Mouse (Mus musculus): ENCODE results near the gene AA986860. TPM values are rescaled to one million over a fixed set of nuclear protein-coding genes. Genes with fewer than 3 reads are reported as not detected.

AA986860 gene
- 11.1 TPM for polyA plus RNA-seq (2021)

DNA sequence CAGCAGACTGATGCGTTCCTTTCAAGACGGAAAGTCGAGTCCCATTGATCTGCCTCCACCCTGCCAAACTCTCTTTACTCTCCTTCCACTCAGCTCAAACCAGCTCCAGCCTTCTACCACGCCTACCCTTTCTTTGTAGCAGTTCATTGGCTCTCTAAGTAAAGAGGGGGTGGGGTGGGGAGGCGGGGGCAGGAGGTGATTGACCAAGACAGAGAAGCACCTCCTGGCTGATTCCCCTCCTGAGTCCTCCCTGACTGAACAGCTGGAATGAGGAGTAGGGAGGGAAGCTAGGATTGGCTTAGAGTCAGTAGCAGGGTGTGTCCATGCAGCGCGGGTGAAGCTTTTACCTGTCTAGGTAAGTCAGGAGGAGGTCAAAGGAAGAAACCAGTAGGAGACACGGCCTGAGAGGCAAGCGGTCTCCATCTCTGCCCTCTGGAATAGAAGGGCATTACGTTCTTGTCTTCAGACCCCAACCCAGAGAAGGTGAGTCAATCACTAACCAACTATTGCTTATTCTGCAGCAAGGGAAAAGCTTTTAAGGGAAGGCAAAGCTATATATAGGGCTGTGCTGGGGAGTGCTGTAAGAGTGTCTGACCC, at the start of gene AA986860:
Gene AA986860 (plus strand): TSS at position 236 of the 597 bp plus-strand sequence.
- in situ Hi-C loops (cut with MboI; ENCODE audit: low pct_unique_long_range_greater_than_20kb) = no loop called here
- ChIA-PET CTCF (interaction anchor here (1.1 to 1.5 kb wide), 2 partner anchors 11 to 13 kb away, joined by 3 read pairs; no protein-coding TSS in a partner anchor), POLR2A (interaction anchor here (1.0 to 1.6 kb wide), 3 partner anchors 9 to 14 kb away, joined by 3 to 5 read pairs (median 4); no protein-coding TSS in a partner anchor)
- no peaks in the 10 kb centered on the region for H3K27me3 ChIP-seq
- DNase-seq (ENCODE audit: low read depth, low spot score) = peak; percentile 17
- TF ChIP-seq CTCF (IDR thresholded peaks at IDR 0.05) = no peak
- peak; percentile 42 for ATAC-seq

DNA sequence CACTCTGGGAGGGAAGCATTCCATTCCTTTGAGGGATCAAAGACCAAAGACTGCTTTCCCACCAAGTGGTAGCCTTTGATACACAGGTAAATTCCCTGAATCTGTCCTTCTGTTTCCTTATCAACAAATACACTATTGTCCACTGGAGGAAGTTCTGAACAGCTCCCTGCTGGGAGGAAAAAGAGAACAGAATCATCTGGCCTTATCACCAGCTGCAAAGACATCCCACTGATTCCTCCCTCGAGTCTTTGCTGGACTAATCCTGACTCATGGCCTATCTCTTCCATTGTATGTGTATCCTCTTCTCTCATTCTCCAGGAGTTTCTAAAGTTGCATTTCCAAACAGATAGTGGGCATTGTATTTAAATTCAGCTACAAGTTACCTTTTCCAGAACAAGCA, 47.9 kb upstream of the AA986860 start:
- no peaks in the 10 kb centered on the region for H3K27me3 ChIP-seq
- CTCF ChIA-PET = interaction anchor here (1.2 to 1.5 kb wide), 2 partner anchors 10 to 18 kb away, joined by 3 read pairs; no protein-coding TSS in a partner anchor
- ATAC-seq = no peak
- DNase-seq (ENCODE audit: low read depth, low spot score) = no peak
- POLR2A ChIA-PET = no interaction called here
- in situ Hi-C loops (cut with MboI; ENCODE audit: low pct_unique_long_range_greater_than_20kb) = no loop called here
- TF ChIP-seq CTCF (IDR thresholded peaks at IDR 0.05) = no peak

DNA sequence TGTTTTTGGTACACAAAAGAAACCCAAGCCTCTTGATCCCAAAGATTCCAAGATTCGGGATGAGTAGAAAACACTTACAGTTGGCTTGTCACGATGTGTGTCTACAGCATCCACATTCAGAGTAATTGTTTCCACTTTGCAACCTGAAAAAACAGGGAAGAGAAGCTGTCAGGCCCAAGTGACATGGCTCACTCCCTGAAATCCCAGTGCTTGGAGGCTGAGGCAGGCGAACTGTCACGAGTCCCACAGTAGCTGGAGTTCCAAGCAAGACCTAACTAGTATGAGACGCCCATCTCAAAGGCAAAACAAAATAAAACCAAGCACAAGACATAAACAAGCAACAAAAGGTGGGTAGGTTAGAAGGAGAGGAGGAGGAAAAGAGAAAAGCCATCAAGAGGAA, 33.2 kb upstream of the AA986860 start:
- no peak for TF ChIP-seq CTCF (IDR thresholded peaks at IDR 0.05)
- ChIA-PET POLR2A (no interaction called here), CTCF (interaction anchor here (0.8 kb wide), 2 partner anchors 15 to 46 kb away, joined by 3 read pairs; no protein-coding TSS in a partner anchor)
- ATAC-seq (no peak), DNase-seq (ENCODE audit: low read depth, low spot score) (no peak)
- in situ Hi-C loops (cut with MboI; ENCODE audit: low pct_unique_long_range_greater_than_20kb) = no loop called here
- no peaks in the 10 kb centered on the region for H3K27me3 ChIP-seq

- no peak for TF ChIP-seq CTCF (IDR thresholded peaks at IDR 0.05)
- in situ Hi-C loops (cut with MboI; ENCODE audit: low pct_unique_long_range_greater_than_20kb) = loop anchor here (5.0 kb wide), 1 partner anchor 82 kb away; no protein-coding TSS in a partner anchor
- CTCF ChIA-PET = no interaction called here
- no peaks in the 10 kb centered on the region for H3K27me3 ChIP-seq
- ATAC-seq = no peak
- DNase-seq (ENCODE audit: low read depth, low spot score) = no peak
- POLR2A ChIA-PET = no interaction called here
Observed at GRCm38 (mm10) chr1:130699937-130700633, 31.7 kb upstream of the AA986860 start.

GRCm38 (mm10) chr1:130701976-130702375, 29.8 kb upstream of the AA986860 start:
- no peak for ATAC-seq
- in situ Hi-C loops (cut with MboI; ENCODE audit: low pct_unique_long_range_greater_than_20kb) = loop anchor here (5.0 kb wide), 1 partner anchor 80 kb away; no protein-coding TSS in a partner anchor
- no peaks in the 10 kb centered on the region for H3K27me3 ChIP-seq
- CTCF ChIA-PET = interaction anchor here (1.4 kb wide), 1 partner anchor 14 kb away, joined by 3 read pairs; the partner anchor contains the start of gene Gm29427
- POLR2A ChIA-PET = no interaction called here
- TF ChIP-seq CTCF (IDR thresholded peaks at IDR 0.05) = no peak
- no peak for DNase-seq (ENCODE audit: low read depth, low spot score)

DNA sequence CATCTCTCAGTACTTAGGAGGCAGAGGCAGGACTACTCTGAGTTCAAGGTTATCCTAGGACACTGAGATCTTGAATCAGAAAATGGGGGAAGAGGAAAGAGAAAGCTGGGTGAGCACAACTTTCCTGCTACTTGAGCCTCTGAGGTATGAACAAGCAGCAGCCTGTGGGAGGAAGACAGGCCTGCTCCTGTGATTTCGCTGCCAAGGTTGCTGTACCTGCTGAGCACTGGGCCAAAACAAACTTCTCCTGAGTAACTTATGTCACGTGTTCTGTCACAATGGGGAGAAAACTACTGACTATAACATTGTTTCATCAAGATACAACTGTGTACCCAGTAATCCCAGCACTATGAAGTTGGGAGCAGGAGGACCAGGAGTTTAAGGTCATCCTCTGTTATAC, 28.2 kb upstream of the AA986860 start:
- in situ Hi-C loops (cut with MboI; ENCODE audit: low pct_unique_long_range_greater_than_20kb) = loop anchor here (5.0 kb wide), 1 partner anchor 79 kb away; no protein-coding TSS in a partner anchor
- no peaks in the 10 kb centered on the region for H3K27me3 ChIP-seq
- ATAC-seq = no peak
- DNase-seq (ENCODE audit: low read depth, low spot score) = no peak
- TF ChIP-seq CTCF (IDR thresholded peaks at IDR 0.05) = no peak
- POLR2A ChIA-PET = no interaction called here
- CTCF ChIA-PET = no interaction called here

- in situ Hi-C loops (cut with MboI; ENCODE audit: low pct_unique_long_range_greater_than_20kb) = no loop called here
- no peaks in the 10 kb centered on the region for H3K27me3 ChIP-seq
- ATAC-seq (no peak), DNase-seq (ENCODE audit: low read depth, low spot score) (no peak)
- CTCF ChIA-PET = interaction anchor here (1.0 to 1.5 kb wide), 2 partner anchors 64 to 73 kb away, joined by 3 to 7 read pairs; no protein-coding TSS in a partner anchor
- TF ChIP-seq CTCF (IDR thresholded peaks at IDR 0.05) = no peak
- POLR2A ChIA-PET = no interaction called here
Observed at GRCm38 (mm10) chr1:130710283-130711080, 21.3 kb upstream of the AA986860 start.

GRCm38 (mm10) chr1:130714046-130714445, 17.7 kb upstream of the AA986860 start:
- ChIA-PET CTCF (no interaction called here), POLR2A (no interaction called here)
- H3K27me3 ChIP-seq = no peaks in the 10 kb centered on the region
- ATAC-seq = no peak
- TF ChIP-seq CTCF (IDR thresholded peaks at IDR 0.05) = no peak
- DNase-seq (ENCODE audit: low read depth, low spot score) = no peak
- in situ Hi-C loops (cut with MboI; ENCODE audit: low pct_unique_long_range_greater_than_20kb) = no loop called here

- CTCF ChIA-PET = interaction anchor here (0.7 to 1.7 kb wide), 6 partner anchors 9 to 69 kb away, joined by 3 to 6 read pairs (median 3); no protein-coding TSS in a partner anchor
- ATAC-seq = peak; percentile 95
- H3K27me3 ChIP-seq = no peaks in the 10 kb centered on the region
- in situ Hi-C loops (cut with MboI; ENCODE audit: low pct_unique_long_range_greater_than_20kb) = no loop called here
- TF ChIP-seq CTCF (IDR thresholded peaks at IDR 0.05) = no peak
- peak; percentile 79 for DNase-seq (ENCODE audit: low read depth, low spot score)
- POLR2A ChIA-PET = interaction anchor here (0.6 to 1.3 kb wide), 5 partner anchors 10 to 618 kb away, joined by 3 to 5 read pairs (median 3); no protein-coding TSS in a partner anchor
Observed at GRCm38 (mm10) chr1:130715561-130716217, 16.1 kb upstream of the AA986860 start, which contains the start of gene Gm29427. Gene Gm29427, minus strand, starts transcription at chr1:130715799.

DNA sequence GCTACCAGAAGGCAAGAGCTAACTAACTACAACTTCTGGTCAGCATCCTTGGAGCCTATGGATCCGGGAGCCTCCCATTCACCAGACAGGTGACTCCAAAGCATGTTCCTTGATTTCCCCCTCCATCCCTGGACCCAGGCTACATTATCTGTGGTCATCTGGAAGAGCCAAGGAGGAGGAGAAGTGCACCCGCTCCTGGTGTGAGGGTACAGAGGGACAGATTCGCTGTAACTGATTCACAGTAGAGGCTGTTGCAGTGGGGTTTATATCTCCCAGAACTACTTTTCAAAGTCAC, 15.6 kb upstream of the AA986860 start:
- no peak for TF ChIP-seq CTCF (IDR thresholded peaks at IDR 0.05)
- POLR2A ChIA-PET = interaction anchor here (0.6 to 1.3 kb wide), 3 partner anchors 10 to 23 kb away, joined by 3 to 5 read pairs (median 4); no protein-coding TSS in a partner anchor
- in situ Hi-C loops (cut with MboI; ENCODE audit: low pct_unique_long_range_greater_than_20kb) = no loop called here
- no peak for DNase-seq (ENCODE audit: low read depth, low spot score)
- no peaks in the 10 kb centered on the region for H3K27me3 ChIP-seq
- CTCF ChIA-PET = interaction anchor here (0.7 to 1.7 kb wide), 4 partner anchors 10 to 69 kb away, joined by 3 to 6 read pairs (median 4); no protein-coding TSS in a partner anchor
- ATAC-seq = no peak
